Mouse (Mus musculus): ENCODE measurements around the gene Slc29a2.

DNA sequence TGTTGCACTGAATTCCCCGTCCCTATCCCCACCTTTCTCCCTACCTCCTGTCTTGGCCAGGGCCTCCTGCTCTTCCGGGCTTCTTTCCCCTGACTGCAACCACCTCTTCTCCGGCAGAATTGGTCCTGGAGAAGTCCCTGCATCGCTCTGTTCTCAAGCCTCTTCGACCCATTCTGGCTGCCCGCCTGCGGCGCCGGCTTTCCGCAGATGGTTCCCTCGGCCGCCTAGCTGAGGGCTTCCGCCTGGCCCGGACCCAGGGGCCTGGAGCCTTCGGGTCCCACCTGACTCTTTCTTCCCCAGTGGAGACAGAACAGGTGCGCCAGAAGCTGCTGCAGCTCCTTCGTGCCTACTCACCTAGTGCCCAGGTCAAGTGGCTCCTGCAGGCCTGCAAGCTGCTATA is 29.2 kb downstream of the Slc29a2 start:
- no peak for TF ChIP-seq CTCF (IDR thresholded peaks at IDR 0.05; ENCODE audit: borderline replicate concordance, insufficient read depth, low read length)
- TF ChIP-seq POLR2A (IDR thresholded peaks at IDR 0.05; ENCODE audit: low read depth, low read length): no peak
